Mouse (Mus musculus) cerebellum, postnatal 36 days (tissue): ENCODE results near the gene Nek8.
"Not testable (repeated sequence)": the region's sequence is repeated elsewhere in the genome, so short reads cannot be mapped to it uniquely, and the experiment has no call there.

Source experiments
- DNase-seq, 2 experiments: peaks; one replicate each; pipeline ENCODE4 v3.0.0; 2021 to 2022; ENCODE audit warnings: mixed read lengths in 2 of 2

The Nek8 gene

DNA sequence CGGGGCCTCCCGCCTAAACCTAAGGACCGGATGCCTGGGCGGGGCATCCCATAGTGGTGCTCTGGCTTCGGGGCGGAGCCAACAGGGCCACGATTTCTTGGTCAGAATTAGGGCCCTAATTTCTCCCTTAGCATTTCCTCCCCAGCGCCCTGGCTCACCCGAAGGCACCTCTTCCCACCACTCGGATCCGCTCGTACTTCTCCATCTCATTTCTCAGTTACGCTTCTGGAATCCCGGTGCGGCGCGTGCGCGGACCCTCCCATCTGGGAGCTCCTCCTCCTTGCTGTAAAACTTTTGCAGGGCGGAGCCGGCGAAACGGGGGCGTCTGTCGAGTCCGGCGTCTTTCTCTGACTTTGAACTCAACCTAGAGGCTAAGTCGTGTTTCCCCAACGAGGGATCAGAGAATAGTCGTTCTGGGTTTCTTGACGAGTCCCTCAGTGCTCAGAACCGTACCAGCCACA lies at the start of gene Nek8, which contains the start of gene Tlcd1:
TSS of gene Nek8 (minus strand) at position 274 of the 461 bp plus-strand sequence.
TSS of gene Tlcd1 (plus strand) at position 310 of the 461 bp plus-strand sequence.
- DNase-seq = peak; percentile 68 to 73

DNA sequence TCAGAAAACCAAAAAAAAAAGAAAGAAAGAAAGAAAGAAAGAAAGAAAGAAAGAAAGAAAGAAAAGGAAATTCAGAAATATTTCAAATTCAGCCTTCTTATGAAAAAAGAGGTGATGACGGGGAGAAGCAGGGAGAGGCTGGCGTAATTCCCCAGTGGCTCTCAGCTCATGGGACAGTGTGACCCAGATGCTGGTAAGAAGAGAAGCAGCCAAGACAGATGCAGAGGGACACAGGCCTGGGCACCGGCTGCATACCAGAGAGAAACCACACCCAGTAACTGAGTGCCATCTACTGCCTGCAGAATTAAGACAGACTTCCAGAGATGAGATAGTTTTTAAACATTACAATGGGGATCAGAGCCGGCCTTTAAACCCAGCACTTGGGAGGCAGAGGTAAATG lies 47.1 kb upstream of the Nek8 start:
- no peak for DNase-seq

DNA sequence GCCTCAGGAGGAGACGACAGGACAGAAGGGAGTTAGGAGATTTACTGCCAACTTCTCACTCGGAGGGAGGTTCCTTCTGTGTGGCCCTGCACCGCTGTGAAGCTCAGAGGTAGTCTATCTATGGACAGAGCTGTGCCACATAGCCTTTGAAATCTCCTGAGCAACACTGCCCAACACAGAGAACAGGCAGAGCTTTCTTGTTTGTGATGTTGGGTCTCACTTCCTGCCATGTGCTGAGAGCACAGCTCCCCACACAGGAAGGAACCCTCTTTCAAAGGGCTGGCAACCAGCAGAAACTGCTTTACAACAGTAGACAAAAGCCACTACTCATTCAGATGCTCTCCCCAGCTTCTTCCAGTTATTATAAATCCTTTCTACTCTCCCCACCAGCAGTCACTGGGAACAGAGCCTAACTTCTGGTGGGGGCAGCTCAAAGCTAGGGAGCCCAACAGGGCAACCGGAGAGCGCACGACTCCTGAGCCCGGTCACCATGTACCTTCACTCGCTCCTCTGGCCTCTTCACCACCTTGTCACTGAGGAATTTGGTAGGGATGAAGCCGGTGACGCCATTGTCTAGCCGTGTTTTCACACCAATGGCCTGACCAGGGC lies 39.3 kb upstream of the Nek8 start:
- no peak for DNase-seq

DNA sequence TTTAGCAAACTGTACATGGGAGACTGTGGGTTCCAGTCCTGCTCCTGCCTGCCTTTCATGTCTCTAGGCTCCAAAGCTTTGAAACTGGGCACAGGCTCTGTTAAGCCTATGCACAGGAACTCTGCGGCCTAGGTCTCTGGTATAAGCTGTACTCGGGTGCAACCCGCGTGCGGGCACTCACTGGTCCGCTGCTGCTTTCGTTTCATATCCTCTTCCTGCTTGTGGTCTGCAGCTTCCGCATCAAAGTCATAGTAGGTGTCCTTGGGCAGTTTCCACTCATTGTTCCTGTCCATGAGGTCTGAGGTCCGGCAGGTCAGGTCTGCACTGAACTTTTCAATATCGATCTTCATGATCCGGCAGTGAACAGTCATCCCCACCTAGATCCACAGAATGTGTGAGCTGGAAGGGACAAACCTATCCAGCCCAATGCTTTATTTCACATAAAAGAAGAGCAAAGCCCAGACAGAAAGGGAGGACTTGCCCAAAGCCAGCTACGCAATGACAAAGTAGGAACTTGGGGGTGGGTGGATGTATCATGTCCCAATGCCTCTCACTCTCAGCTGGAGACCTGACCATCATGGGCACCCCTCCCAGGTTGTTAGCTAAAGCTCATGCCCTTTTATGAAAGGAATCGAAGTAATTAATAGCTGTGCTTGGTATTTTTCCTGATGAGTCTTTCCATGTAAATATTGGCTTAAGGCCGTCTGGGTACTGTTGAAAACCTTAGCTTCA lies 36.8 kb upstream of the Nek8 start:
- DNase-seq = no peak

DNA sequence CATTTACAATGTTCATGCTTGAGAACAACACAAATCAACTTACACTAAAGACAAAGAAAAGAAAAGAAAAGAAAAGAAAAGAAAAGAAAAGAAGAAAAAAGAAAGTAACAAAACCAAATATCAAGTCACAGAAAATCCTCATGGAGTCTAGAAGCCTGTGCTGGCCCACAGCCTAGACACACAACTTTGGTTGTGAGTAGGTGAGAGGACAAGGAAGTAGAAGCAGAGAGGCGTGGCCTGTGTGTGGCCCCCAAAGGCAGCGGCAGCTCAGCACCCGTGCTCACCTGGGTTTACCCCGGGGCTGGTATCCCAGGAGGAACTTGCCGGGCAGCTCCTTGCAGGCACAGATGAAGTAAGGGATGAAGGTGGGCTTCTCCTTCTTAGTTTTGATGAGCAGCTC lies 35.0 kb upstream of the Nek8 start:
- no peak for DNase-seq

DNA sequence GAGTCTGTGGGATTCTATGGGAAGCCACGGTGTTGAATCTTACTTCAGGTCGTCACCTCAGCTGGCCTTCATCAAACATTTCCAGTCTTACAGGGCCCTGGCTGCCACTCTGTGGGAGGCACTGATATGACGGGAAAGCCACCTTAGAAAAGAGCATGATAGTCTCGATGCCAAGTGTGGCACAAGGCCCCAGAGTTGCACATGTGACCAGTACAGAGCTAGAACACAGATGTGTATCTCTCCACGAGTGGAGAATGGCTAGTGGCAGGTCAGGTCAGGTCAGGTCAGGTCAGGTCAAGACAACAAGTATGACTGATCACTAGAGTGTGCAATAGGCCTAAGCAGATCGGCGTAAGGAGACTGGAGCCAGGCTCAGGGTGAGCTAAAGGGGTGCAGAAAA lies 34.1 kb upstream of the Nek8 start:
- DNase-seq = no peak

DNA sequence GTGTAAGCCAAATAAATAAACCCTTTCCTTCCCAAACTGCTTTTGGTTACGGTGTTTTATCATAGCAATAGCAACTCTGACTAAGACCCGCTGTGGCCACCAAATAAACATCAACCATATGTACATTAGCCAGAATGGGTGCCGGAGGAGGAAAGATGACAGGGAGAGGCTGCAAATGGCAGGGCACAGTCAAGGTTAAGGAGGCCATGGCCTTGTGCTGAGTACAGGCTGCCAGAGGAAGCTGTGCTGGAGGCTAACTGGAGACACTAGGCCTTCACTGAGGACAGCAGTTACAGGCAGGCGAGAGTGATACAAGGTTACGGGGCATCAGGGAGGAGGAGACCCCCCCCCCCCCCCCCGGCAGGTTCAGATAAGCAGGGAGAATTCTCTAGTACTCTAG lies 33.4 kb upstream of the Nek8 start:
- DNase-seq = no peak

DNA sequence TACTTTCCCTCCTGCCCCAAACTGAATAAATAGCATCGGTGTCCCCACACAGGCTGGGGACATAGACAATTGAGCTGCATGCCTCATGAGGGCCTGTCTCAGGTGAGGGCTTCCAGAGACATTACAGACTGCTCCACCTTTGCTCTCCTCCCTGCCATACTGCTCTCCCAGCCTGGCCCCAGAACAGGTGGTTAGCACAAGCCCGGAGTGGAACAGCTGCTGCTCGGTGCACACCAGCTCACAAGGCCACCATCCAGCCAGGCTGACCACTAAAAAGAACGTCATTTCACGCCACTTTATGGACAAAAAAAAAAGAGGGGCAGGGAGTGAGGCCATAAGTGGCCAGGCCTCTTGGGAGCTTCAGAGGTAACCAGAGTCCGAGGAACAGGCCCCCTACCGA lies 30.7 kb upstream of the Nek8 start:
- no peak for DNase-seq

DNA sequence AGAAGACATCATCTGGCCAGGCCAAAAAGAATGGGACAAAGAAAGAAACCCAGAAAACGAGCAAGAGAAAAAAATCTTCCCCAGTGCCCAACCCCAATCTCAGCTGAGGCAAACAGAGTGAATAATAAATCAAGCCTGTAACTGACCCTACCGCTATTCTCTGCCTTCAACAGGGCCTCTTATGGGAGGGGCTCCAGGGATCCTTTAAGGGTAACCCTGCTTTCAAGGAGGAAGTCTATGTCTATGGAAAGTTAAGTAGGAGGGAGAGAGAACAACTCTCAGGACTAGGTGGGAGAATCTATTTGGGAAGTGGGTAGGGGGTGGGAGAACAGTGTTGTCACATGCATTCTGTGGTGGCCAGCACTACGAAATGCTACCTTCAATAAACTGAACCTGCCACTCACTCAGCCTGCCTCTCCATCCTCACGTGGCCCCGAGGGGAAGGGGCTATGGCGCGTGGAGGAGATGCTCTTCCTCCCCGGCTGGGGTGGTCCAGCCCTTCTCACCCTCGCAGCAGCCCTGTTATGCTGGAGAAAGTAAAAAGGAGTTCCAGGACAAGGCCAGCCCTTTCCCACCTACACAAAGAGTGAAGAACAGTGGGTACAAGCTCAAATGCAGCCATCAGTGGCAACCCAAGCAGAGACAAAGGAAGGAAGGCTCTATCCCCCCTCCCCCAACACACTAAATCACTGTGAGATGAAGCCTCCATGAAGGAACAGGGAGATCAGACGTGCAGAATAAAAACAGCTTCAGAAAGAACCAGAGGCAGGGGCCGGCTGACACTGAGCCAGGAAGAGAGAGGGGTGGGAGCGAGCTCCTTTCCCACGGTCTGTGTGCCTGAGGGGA lies 29.1 kb upstream of the Nek8 start:
- no peak for DNase-seq

DNA sequence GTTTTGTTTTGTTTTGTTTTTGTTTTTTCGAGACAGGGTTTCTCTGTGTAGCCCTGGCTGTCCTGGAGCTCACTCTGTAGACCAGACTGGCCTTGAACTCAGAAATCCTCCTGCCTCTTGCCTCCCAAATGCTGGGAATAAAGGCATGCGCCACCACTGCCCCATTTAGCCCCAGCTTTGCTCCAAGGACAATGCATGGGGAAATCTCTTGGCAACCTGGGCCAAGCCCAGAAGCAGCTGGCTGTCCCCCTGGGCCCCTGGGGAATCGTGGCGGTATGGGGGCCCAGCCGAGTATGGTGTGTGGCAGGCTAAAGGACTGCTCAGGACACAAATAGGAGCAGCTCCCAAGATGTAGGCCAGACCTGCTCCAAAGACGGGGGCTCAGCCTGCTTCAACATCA lies 27.8 kb upstream of the Nek8 start:
- DNase-seq = no peak

DNA sequence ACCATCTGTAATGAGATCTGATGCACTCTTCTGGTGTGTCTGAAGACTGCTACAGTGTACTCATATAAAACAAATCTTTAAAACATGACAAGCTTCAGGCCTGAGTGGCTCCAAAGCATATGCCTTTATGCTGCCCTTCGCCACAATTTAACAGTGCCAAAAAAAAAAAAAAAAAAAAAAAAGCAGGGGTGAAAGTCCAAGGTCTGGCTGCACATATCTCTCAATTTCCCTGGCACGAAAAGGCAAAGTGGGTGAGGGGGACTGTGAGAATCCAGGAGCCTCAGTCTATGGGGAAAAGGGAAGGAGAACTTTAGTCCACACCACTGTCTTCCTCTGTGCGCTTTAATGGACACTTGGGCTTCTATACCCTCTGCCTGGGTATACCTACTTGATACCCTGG lies 25.9 kb upstream of the Nek8 start:
- no peak for DNase-seq

DNA sequence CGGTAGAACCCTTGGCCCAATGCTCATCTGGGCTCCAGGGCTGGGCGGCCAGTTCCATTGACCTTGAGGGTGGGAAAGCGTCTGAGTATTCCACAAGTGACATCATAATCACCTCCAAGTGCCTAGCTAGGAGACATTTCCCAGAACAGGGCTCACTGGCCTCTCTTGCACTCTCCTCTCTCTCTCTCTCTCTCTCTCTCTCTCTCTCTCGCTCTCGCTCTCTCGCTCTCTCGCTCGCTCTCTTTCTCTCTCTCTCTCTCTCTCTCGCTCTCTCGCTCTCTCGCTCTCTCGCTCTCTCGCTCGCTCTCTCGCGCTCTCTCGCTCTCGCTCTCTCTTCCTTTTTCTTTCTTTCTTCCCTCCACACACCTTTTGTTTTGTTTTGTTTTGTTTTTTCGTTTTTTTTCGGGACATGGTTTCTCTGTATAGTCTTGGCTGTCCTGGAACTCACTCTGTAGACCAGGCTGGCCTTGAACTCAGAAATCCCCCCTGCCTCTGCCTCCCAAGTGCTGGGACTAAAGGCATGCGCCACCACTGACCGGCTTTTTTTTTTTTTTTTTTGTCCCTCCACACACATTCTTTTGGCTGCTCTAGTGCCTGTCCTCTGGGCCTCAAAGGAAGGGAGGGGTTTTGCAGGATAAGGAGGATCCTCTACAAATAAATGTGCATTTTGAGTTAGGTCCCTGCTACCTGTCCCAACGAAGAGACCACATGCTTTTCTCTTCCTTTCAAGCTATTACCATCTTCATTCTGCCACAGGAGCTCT lies 18.8 kb upstream of the Nek8 start:
- no peak for DNase-seq

DNA sequence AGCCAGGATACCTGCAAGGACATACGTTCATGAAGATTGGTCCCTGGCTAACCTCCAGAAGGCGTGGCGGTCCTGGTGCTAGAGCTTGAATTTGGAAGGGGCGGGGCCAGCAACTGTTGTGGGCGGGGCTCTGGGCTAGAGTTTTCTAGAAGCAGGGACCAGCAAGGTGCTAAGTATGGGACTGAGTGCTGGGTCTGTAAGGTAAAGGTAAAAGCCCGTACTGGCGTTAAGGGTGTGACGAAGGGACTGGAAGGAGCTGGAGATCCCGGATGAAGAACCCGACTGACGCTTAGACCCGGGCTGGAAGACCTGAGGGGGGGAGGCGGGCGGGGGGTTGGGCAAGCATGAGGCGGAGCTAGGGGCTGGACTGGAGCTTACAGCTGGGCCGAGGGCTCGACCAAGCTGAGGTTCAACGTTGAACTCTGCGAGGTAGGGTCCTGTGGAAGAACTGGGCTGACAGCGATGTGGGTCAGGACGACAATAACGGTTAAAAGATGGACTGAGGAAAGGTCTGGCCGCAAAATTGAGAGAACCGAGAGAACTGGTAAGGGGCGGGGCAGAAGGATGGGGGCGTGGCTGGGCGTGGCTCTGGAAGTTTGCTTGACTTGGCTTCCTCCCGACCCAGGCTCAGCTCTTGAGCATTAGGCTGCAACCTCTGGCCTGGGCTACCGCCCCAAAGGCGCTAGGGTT lies 18.1 kb upstream of the Nek8 start:
- DNase-seq = peak in 1 of 2 experiments; percentile 32

DNA sequence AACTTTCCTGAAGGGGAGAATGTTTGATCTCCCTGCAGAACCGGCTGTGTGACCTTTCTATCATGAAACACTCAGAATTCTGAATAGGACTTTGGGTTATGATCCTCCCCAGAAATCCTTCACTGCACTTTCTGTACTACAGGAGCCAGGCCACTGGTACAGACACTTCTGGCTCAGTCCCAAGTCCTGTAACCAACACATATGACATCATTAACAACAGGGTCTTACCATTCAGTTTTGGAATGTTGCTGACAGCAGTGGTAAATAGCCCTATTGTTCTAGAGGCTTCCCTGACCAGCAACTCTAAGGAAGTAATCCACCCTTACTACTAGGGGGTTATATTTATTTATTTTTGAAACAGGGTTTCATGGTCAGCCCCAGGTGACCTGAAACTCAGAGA lies 16.6 kb upstream of the Nek8 start, which contains the start of gene Proca1:
TSS of gene Proca1 (plus strand) at position 280 of the 400 bp plus-strand sequence.
- DNase-seq = no peak

DNA sequence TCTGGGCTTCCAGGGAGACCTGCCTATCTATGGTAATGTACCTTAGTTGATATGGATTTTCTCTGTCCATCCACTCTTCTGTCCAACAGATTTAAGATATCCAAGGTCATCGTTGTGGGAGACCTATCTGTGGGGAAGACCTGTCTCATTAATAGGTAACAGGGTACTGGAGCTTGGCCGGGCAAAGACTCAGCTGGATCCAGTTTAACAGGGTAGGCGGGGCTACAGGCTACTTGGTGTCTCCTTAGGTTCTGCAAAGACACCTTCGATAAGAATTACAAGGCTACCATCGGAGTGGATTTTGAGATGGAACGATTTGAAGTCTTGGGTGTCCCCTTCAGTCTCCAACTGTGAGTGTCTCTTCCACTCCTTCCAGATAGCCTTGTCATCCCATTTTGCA lies 13.6 kb upstream of the Nek8 start:
- no peak for DNase-seq

DNA sequence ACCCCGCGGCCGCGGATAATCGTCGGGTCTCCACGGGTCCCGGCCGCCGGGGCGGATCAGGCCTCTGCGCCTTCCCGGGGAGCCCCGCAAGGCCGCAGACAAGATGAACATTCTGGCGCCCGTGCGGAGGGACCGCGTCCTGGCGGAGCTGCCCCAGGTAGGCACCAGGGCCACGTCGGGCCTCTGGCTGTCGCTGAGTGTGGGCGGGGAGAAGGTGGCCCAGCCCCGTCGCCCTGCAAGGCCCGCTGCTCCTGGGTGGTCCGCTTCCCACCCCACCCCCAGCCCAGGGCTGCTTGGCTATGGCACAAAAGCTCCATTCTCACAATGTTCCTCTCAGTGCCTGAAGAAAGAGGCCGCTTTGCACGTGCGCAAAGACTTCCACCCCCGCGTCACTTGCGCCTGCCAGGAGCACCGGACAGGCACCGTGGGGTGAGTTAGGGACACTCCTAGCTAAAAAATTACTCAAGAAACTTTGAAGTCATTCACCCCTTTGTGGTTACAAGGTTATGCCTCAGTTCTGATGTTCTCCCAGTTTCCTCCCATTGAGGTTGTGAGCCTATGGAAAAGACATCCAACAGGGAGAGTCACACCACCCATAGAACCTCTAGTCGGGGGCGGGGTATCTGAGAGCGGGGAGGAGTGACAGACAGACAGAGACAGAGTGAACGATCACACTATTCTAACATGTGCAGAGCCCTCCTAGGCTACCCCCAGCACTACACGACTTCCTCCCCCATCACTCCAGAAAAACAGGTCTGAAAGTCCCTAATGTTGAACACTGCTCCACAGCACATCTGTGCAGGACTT lies 13.0 kb upstream of the Nek8 start:
- DNase-seq = peak in 1 of 2 experiments; percentile 24

DNA sequence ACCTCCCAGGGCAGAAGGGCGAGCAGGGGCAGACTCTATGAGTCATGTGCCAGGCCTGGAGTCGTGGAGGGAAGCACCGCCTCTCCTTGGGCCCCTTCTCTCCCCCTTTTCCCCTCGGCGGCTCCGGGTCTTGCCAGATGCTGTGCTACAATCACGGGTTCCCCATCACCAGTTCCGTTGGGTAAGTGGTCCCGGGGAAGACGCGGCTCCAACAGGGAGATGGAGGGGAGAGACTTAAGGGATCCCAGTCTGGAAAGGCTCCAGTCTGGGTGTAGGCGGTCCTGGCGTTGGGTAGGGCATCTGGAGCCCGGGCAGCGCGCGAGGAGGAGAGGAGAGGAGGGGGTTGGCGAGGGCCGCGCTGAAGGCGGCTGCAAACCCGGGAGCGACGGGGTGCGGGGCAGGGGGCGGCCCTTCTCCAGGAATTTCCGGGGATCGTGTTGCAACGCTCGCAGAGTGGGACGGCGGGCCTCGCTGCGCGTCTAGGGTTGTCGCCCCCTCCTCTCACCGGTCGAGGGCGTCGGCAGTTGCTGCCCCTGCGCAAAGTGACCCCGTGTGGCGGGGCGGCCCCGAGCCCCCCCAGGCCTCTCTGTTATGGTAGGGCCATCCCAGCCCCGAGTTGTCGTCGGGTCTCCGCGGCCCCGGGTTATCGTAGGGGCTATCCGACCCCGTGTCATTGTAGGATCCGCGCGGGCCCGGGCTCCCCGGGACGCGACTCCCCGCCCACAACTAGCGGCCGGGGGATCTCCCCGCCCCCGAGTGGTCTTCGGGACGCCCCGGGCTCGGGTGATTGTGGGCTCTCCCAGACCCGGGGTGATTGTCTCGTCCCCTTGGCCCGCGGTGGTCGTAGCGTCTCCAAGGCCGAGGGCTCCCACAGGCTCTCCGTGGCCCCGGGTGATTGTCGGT lies 12.1 kb upstream of the Nek8 start, which contains the start of gene Rab34:
TSS of gene Rab34 (plus strand) at position 100 of the 903 bp plus-strand sequence.
- DNase-seq = peak in 1 of 2 experiments; percentile 29

DNA sequence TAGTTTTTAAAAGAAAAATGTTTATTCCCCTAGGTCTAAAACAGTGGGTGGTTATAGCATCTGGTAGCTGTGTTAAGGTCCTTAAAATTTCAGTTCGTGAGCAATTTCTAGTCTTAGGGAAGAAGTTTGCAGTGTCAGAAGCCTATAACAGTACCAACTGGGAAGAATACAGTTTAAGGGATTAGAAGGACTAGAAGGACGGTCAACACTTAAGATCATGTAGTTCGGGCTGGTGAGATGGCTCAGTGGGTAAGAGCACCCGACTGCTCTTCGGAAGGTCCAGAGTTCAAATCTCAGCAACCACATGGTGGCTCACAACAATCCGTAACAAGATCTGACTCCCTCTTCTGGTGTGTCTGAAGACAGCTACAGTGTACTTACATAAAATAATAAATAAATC lies 8.2 kb upstream of the Nek8 start:
- not testable (repeated sequence) for DNase-seq

DNA sequence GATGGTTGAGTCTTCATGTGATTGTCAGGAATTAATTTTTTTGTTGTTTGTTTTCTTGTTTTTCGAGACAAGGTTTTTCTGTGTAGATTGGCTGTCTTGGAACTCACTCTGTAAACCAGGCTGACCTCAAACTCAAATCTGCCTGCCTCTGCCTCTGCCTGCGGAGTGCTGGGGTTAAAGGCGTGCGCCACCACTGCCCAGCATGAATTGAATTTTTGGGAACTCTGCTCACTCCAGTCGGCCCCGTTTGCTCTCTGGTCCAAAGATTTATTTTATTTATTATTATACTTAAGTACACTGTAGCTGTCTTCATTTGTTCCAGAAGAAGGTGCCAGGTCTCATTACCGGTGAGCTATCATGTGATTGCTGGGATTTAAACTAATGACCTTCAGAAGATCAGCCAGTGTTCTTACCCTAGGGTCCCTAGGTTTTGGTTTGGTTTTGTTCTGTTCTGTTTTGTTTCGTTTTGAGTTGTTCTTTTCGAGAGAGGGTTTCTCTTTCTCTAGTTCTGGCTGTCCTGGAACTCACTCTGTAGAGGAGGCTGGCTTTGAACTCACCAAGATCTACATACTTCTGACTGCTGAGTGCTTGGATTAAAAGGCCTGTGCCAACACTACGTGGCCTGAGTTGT lies 7.5 kb upstream of the Nek8 start:
- DNase-seq = no peak
